Mouse (Mus musculus) MEL (cell line): Measurements from ENCODE around the gene Peli1. TPM values are rescaled to one million over a fixed set of nuclear protein-coding genes. Genes with fewer than 3 reads are reported as not detected.

Experiments used
- DNase-seq: peaks from one replicate; pipeline ENCODE4 v3.0.0; 2011; ENCODE audit warnings: low read depth, low spot score
- H3K27ac ChIP-seq: 2 replicates; pipeline ENCODE4 v1.5.1; 2012; ENCODE audit warnings: low read depth, mild to moderate bottlenecking, control low read depth, low read length, moderate library complexity; ENCODE audit not compliant: control insufficient read depth
- H3K27me3 ChIP-seq, 2 experiments: fragments of 150-350 bp in 1 of 2; sonication (generic) in 1 of 2; 2 replicates each; pipeline ENCODE4 v1.6.1; 2012; ENCODE audit warnings: low read length in 2 of 2, mild to moderate bottlenecking in 2 of 2, improper control_type of control experiment in 1 of 2, moderate library complexity in 1 of 2; ENCODE audit not compliant: insufficient read depth in 2 of 2, control insufficient read depth in 1 of 2
- H3K36me3 ChIP-seq, 2 experiments: 2 replicates each; pipeline ENCODE4 v1.6.1; 2012 to 2014; ENCODE audit warnings: low read length in 2 of 2, improper control_type of control experiment in 1 of 2, inconsistent platforms in 1 of 2, mild to moderate bottlenecking in 1 of 2; ENCODE audit not compliant: insufficient read depth in 2 of 2, control insufficient read depth in 1 of 2
- H3K4me1 ChIP-seq, 2 experiments: fragments of 150-350 bp in 1 of 2; sonication (generic) in 1 of 2; 2 replicates each; pipeline ENCODE4 v1.6.1; 2012; ENCODE audit warnings: low read length in 2 of 2, improper control_type of control experiment in 1 of 2, mild to moderate bottlenecking in 1 of 2; ENCODE audit not compliant: insufficient read depth in 2 of 2, control insufficient read depth in 1 of 2
- H3K4me3 ChIP-seq, 2 experiments: fragments of 150-350 bp in 1 of 2; sonication (generic) in 1 of 2; 2 replicates each; pipeline ENCODE4 v1.5.1; 2012; ENCODE audit warnings: low read depth in 2 of 2, low read length in 2 of 2, mild to moderate bottlenecking in 2 of 2, moderate library complexity in 2 of 2, control low read depth in 1 of 2, improper control_type of control experiment in 1 of 2; ENCODE audit not compliant: control insufficient read depth in 1 of 2, insufficient read depth in 1 of 2
- H3K79me2 ChIP-seq: 2 replicates; pipeline ENCODE4 v1.6.1; 2012; ENCODE audit warnings: mild to moderate bottlenecking, low read length, moderate library complexity; ENCODE audit not compliant: control insufficient read depth, poor library complexity, insufficient read depth
- H3K9ac ChIP-seq: 2 replicates; pipeline ENCODE4 v1.6.1; 2012; ENCODE audit warnings: low read depth, mild to moderate bottlenecking, control low read depth, low read length, moderate library complexity; ENCODE audit not compliant: control insufficient read depth, poor library complexity, severe bottlenecking
- H3K9me3 ChIP-seq: fragments of 150-350 bp; sonication (generic); replicated peaks from 2 replicates; pipeline ENCODE4 v1.6.1; 2012; ENCODE audit warnings: mild to moderate bottlenecking, low read length, improper control_type of control experiment, moderate library complexity; ENCODE audit not compliant: insufficient read depth
- ELF1 ChIP-seq: IDR thresholded peaks from 2 replicates; pipeline ENCODE4 v1.6.1; 2014; ENCODE audit warnings: low read depth, mild to moderate bottlenecking, inconsistent platforms, low read length, improper control_type of control experiment, moderate library complexity
- EP300 ChIP-seq, 2 experiments: IDR thresholded peaks; 2 replicates each; pipeline ENCODE4 v1.6.1; 2011; ENCODE audit warnings: improper control_type of control experiment in 2 of 2, low read length in 2 of 2, low read depth in 1 of 2, mild to moderate bottlenecking in 1 of 2
- GABPA ChIP-seq: IDR thresholded peaks from 2 replicates; pipeline ENCODE4 v1.6.1; 2012; ENCODE audit warnings: low read depth, mild to moderate bottlenecking, inconsistent platforms, low read length, improper control_type of control experiment, moderate library complexity
- KAT2A ChIP-seq: conservative IDR thresholded peaks from 2 replicates; pipeline ENCODE4 v1.6.1; 2012; ENCODE audit warnings: low read depth, low read length, improper control_type of control experiment, inconsistent platforms
- MAX ChIP-seq: IDR thresholded peaks from 2 replicates; pipeline ENCODE4 v1.6.1; 2011; ENCODE audit warnings: low read length, improper control_type of control experiment
- MYC ChIP-seq: IDR thresholded peaks from 2 replicates; pipeline ENCODE4 v1.6.1; 2011; ENCODE audit warnings: low read depth, mild to moderate bottlenecking, low read length, improper control_type of control experiment, moderate library complexity
- POLR2A ChIP-seq, 2 experiments: IDR thresholded peaks; 2 replicates each; pipeline ENCODE4 v1.6.1; 2011 to 2012; ENCODE audit warnings: low read length in 2 of 2, mild to moderate bottlenecking in 2 of 2, control low read depth in 1 of 2, improper control_type of control experiment in 1 of 2, low read depth in 1 of 2, moderate library complexity in 1 of 2; ENCODE audit not compliant: control insufficient read depth in 1 of 2, insufficient read depth in 1 of 2, poor library complexity in 1 of 2
- POLR2AphosphoS2 ChIP-seq: IDR thresholded peaks from 2 replicates; pipeline ENCODE4 v1.6.1; 2011; ENCODE audit warnings: low read length, improper control_type of control experiment
- RAD21 ChIP-seq: IDR thresholded peaks from 2 replicates; pipeline ENCODE4 v1.6.1; 2011; ENCODE audit warnings: mild to moderate bottlenecking, low read depth, low read length, improper control_type of control experiment
- SIN3A ChIP-seq: IDR thresholded peaks from 2 replicates; pipeline ENCODE4 v1.6.1; 2012; ENCODE audit warnings: low read length, improper control_type of control experiment, inconsistent platforms
- SMC3 ChIP-seq: IDR thresholded peaks from 2 replicates; pipeline ENCODE4 v1.6.1; 2011; ENCODE audit warnings: low read depth, low read length, improper control_type of control experiment
- TAL1 ChIP-seq: IDR thresholded peaks from 2 replicates; pipeline ENCODE4 v1.6.1; 2012; ENCODE audit warnings: mild to moderate bottlenecking, inconsistent platforms, low read length, moderate library complexity, mixed read lengths
- TBP ChIP-seq: IDR thresholded peaks from 2 replicates; pipeline ENCODE4 v1.8.0; 2011; ENCODE audit warnings: low read depth, low read length, improper control_type of control experiment
- TCF12 ChIP-seq: IDR thresholded peaks from 2 replicates; pipeline ENCODE4 v1.6.1; 2014; ENCODE audit warnings: low read depth, mild to moderate bottlenecking, inconsistent platforms, low read length, improper control_type of control experiment, moderate library complexity
- UBTF ChIP-seq: IDR thresholded peaks from 2 replicates; pipeline ENCODE4 v1.6.1; 2012; ENCODE audit warnings: low read depth, mild to moderate bottlenecking, inconsistent platforms, low read length, improper control_type of control experiment, moderate library complexity, borderline replicate concordance; ENCODE audit not compliant: insufficient read depth
- USF1 ChIP-seq: IDR thresholded peaks from 2 replicates; pipeline ENCODE4 v1.6.1; 2014; ENCODE audit warnings: low read depth, mild to moderate bottlenecking, inconsistent platforms, low read length, improper control_type of control experiment, moderate library complexity
- ZC3H11A ChIP-seq: IDR thresholded peaks from 2 replicates; pipeline ENCODE4 v1.6.1; 2012; ENCODE audit warnings: low read depth, mild to moderate bottlenecking, inconsistent platforms, low read length, improper control_type of control experiment
- ZKSCAN1 ChIP-seq: IDR thresholded peaks from 2 replicates; pipeline ENCODE4 v1.6.1; 2012; ENCODE audit warnings: low read depth, mild to moderate bottlenecking, inconsistent platforms, low read length, improper control_type of control experiment, moderate library complexity
- polyA plus RNA-seq, 2 experiments: library from polyadenylated mRNA; stranded (reverse) in 1 of 2; unstranded in 1 of 2; fragments of >175 nt in 1 of 2; fragments of >200 nt in 1 of 2; gene quantifications; 2 replicates each; pipeline versions ENCODE4 v1.2.1 to v1.2.4; 2012; ENCODE audit warnings: low replicate concordance in 2 of 2, low read depth in 1 of 2; ENCODE audit not compliant: insufficient read length in 2 of 2, insufficient read depth in 1 of 2, missing spikeins in 1 of 2
- total RNA-seq: library from RNA; depleted of rRNA; stranded (reverse); fragments of 300-350 nt; gene quantifications from 2 replicates; pipeline ENCODE4 v1.2.3, GENCODE M21; 2012

Gene Peli1
- total and polyA plus RNA-seq, 3 experiments, result 7.5 to 11.6 TPM; not detected in 1

DNA sequence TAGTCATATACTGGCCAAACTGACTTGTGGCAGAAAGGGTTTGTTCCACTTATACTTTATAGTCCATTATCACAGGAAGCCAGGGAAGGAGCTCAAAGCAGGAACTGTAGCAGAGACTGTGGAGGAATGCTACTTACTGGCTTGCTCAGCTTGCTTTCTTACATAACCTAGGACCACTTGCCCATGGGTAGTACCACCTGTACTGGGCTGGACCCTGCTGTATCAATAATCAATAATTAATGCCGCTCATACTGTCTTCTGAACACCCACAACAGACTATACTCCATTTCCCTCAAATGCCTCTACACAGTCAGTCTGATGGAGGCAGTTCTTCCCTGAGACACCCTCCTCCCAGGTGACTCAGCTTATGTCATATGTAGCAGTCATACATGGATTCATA lies 48.4 kb downstream of the Peli1 start:
- DNase-seq, result no peak
- no peak for TF ChIP-seq GABPA
- TF ChIP-seq MAX, result no peak
- TF ChIP-seq SIN3A, result no peak
- TF ChIP-seq TAL1, result no peak
- no peak for TF ChIP-seq UBTF
- no peak for TF ChIP-seq EP300 (IDR thresholded peaks at IDR 0.05; ENCODE audit: low read depth in 1 of 2, low read length in 2 of 2)
- no peak for TF ChIP-seq USF1
- no peak for TF ChIP-seq MYC
- no peak for TF ChIP-seq POLR2AphosphoS2
- TF ChIP-seq TBP, result no peak
- no peak for TF ChIP-seq ZKSCAN1
- no peak for TF ChIP-seq ELF1
- no peak for TF ChIP-seq TCF12
- Histone ChIP-seq H3K4me1 (peaks cover 9 to 10% of the 10 kb centered on the region in 2 experiments; a peak in 3 of 4 replicates), H3K27ac (no peak overlapping the region), H3K9me3 (no peaks in the 10 kb centered on the region), H3K36me3 (peaks cover 12 to 16% of the 10 kb centered on the region in 2 experiments), H3K9ac (no peak overlapping the region), H3K27me3 (no peaks in the 10 kb centered on the region), H3K79me2 (0 out of 2 replicates have a peak, but pooled peaks cover 1% of the 10 kb centered on the region), H3K4me3 (no peak overlapping the region)

- no peaks in the 10 kb centered on the region; a peak in 1 of 4 replicates for H3K4me1 ChIP-seq
- H3K9ac ChIP-seq, result no peak overlapping the region
- DNase-seq, result no peak
- no peak overlapping the region for H3K27ac ChIP-seq
- TF ChIP-seq ZC3H11A (no peak), KAT2A (no peak), POLR2A (IDR thresholded peaks at IDR 0.05; ENCODE audit: control insufficient read depth in 1 of 2, insufficient read depth in 1 of 2, low read depth in 1 of 2, low read length in 2 of 2, poor library complexity in 1 of 2) (no peak), TCF12 (no peak), SMC3 (no peak), RAD21 (no peak), MYC (no peak), USF1 (no peak), SIN3A (no peak), ZKSCAN1 (no peak)
- no peaks in the 10 kb centered on the region for H3K79me2 ChIP-seq
- H3K9me3 ChIP-seq, result no peaks in the 10 kb centered on the region
- H3K27me3 ChIP-seq, result no peaks in the 10 kb centered on the region
- peaks cover 4 to 13% of the 10 kb centered on the region in 2 experiments; a peak in 3 of 4 replicates for H3K36me3 ChIP-seq
- H3K4me3 ChIP-seq, result no peak overlapping the region
Observed at GRCm38 (mm10) chr11:21141242-21141641, 50.2 kb downstream of the Peli1 start.
